Mouse (Mus musculus) splenic B cell, adult 2 months (primary cell): Measurements from ENCODE around the gene Nrbf2.

Experiments
- DNase-seq: peaks from one replicate; pipeline ENCODE4 v3.0.0-alpha.2; 2011; ENCODE audit warnings: low read depth, low spot score
- H3K27me3 ChIP-seq: 2 replicates; pipeline ENCODE4 v1.6.1; 2012; ENCODE audit warnings: mild to moderate bottlenecking, low read length, moderate library complexity, mixed read lengths; ENCODE audit not compliant: control insufficient read depth, poor library complexity, insufficient read depth, severe bottlenecking
- H3K36me3 ChIP-seq: 2 replicates; pipeline ENCODE4 v1.6.1; 2012; ENCODE audit warnings: mild to moderate bottlenecking, low read length, moderate library complexity, mixed read lengths; ENCODE audit not compliant: control insufficient read depth, poor library complexity, insufficient read depth, severe bottlenecking

The Nrbf2 gene

DNA sequence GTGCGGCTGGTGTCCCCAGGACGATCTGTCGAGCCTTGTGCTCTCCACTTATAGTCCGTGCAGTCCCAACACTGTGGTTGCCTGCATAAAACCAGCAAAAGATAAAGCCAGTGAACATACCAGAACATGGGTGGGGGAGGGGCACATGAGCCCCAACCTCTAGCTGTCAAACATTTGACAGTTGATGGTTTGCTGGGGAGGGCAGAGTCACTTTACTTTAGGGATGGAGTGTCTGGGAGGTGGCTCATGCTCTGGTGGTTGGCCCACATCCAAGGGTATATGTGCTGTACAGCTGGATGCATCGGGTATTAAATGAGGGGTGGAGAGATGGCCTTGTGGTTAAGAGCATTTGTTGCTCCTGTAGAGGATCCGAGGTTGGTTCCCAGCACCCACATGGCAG lies 15.9 kb upstream of the Nrbf2 start:
- Histone ChIP-seq H3K36me3 (no peaks in the 10 kb centered on the region), H3K27me3 (no peaks in the 10 kb centered on the region)
- DNase-seq, result no peak

DNA sequence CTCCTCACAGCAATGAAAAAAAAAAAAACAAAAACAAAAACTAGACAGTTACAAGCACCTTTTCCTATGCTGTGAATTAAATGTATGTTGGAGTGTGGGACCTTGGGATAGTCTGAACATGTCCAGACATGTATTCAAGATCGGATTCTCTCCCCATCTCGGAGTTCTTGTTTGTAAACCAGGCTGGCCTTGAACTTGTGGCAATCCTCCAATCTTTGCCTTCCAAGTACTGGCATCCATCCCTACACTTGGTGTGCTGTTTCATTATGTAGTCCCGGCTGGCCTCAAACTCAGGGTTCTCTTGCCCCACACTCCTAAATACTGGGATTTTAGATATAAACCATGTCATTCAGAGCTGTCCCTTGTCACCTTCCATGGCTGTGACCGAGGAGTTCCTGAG lies 14.2 kb upstream of the Nrbf2 start:
- no peak for DNase-seq
- Histone ChIP-seq H3K36me3 (no peaks in the 10 kb centered on the region), H3K27me3 (no peaks in the 10 kb centered on the region)

DNA sequence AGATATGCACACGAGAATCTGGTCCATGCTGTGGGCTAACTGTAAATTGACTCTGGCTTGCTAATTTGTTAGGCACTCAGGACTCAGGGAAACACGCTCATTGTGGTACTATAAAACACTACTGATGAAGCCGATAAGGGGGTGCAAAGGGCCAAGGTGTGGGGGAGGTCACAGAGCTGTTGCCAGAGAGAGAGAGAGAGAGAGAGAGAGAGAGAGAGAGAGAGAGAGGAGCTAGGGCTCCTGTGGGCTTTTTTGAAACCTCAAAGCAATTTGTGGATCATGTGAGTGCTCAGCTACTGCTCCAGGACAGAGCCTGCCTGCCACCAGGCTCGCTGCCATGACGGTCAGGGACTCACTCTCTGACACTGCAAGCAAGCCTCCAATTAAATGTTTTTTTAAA lies 13.8 kb upstream of the Nrbf2 start:
- no peak for DNase-seq
- Histone ChIP-seq H3K27me3 (no peaks in the 10 kb centered on the region), H3K36me3 (no peaks in the 10 kb centered on the region)

DNA sequence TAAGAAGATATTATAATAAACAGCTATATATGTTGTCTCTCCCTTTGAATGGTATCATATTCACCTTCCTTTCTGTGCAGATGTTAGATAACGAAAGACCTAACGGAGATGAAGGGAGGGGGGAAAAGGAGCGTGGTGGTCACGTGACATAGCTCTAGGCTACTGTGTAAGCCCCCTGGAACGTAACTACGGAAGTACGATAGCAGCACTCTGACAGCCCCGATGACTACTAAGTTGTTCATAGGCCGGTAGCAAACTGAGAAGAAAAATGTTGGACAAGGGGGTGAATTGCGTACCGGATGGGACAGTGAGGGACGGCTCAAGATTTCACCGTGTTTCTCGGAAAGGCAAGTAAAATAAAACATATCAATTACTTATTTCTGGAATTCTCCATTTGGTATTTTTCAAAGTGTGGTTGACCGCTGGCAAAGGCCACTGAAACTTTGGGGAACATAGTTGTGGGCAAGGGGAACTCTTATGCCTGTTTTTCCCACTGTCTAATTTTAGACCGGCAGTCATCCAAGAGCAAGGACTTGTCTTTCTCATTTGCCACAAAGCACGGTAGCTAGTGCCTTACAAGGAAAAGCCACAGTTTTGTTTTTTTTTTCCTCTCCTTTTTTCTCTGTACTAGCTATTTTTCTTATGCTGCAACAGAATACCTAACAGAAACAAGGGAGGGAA lies 12.2 kb upstream of the Nrbf2 start:
- no peak for DNase-seq
- Histone ChIP-seq H3K27me3 (no peaks in the 10 kb centered on the region), H3K36me3 (no peaks in the 10 kb centered on the region)

DNA sequence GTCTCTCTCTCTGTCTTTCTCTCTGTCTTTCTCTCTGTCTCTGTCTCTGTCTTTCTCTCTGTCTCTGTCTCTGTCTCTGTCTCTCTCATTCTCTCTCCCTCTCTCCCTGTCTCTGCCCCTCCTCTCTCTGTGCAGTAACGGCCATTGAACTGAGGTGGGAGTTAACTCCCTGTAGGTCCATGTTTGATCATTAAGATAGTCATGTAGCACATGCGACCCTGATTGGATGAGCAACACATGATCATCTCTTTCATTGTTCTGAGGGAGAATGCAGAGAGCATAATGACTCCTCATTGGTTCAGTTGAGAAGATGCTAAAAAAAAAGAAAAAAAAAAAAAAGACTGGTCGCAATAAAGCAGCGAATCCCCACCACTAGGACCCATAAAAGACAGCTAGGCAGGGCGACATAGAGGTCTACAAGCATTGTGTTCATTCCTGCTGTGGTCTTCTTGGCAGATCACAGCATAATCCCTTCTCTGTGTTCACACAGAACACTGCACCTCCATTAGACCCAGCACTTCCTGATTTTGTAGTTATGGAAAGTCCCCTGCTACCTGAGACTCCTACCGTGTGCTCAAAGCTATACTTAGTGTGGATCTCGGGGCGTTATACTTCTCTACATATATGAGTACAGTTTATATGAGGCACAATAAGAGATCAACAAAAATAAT lies 11.5 kb upstream of the Nrbf2 start:
- no peaks in the 10 kb centered on the region for H3K27me3 ChIP-seq
- no peaks in the 10 kb centered on the region for H3K36me3 ChIP-seq
- peak; percentile 72 for DNase-seq

DNA sequence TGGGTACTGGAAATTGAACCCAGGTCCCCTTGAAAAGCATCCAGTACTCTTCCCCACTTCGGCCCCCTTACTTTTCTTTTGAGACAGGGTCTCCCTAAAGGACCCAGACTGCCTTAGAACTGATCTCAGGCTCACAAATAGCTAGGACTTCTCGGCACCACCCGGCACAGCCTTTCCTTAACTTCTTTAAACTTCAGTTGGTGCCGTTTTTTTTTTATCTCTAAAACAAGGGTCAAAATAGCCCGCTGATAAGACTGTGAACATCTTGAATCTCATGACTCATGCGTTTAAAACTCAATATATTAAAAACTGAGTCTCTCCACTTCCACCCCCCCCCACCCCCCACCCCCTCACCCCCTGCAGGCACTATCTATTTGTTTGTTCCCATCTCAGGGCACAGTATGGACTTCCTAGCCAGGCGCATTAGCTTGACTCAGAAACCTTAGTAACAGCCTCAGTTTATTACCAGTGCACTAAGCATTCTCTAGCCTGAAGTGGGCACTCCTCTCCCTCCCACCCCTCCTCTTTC lies 10.9 kb upstream of the Nrbf2 start:
- H3K27me3 ChIP-seq, result no peaks in the 10 kb centered on the region
- no peaks in the 10 kb centered on the region for H3K36me3 ChIP-seq
- DNase-seq, result no peak

DNA sequence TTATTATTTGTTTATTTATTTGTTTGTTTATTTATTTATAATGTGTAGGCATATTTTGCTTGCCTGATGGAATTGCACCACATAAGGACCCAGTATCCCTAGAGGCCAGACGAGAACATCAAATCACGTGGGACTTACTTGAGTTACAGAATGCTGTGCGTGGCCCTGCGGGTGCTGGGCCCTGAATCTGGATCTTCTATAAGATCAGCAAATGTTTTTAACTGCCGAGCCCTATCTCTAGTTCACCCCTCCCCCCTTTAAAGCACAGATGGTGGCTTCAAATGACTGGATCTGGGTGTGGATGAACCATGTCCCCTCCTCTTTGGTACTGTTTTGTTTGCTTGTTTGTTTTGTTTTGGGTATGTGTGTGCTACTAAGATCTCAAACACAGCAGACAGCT lies 10.2 kb upstream of the Nrbf2 start:
- H3K36me3 ChIP-seq, result no peaks in the 10 kb centered on the region
- DNase-seq, result no peak
- H3K27me3 ChIP-seq, result no peaks in the 10 kb centered on the region

DNA sequence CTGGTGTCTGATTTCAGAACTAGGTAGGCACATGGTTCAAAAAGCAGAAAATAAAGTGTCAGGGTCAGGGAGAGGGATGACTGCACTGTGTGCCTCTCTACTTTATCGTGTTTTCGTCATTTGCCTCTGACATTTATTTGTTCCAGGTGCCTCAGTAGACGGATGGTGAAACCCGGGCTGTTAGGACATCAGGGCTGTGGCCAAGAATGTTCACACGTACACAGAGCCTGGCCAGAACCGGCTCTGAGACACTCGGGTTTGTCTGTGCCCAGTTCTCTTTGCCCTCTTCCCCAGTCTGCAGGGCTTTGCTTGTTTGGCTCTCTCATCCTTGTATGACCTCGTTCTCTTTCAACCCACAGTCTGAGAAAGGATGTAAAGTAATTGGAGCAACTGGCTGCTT lies 6.0 kb upstream of the Nrbf2 start:
- Histone ChIP-seq H3K27me3 (no peaks in the 10 kb centered on the region), H3K36me3 (no peaks in the 10 kb centered on the region)
- no peak for DNase-seq

DNA sequence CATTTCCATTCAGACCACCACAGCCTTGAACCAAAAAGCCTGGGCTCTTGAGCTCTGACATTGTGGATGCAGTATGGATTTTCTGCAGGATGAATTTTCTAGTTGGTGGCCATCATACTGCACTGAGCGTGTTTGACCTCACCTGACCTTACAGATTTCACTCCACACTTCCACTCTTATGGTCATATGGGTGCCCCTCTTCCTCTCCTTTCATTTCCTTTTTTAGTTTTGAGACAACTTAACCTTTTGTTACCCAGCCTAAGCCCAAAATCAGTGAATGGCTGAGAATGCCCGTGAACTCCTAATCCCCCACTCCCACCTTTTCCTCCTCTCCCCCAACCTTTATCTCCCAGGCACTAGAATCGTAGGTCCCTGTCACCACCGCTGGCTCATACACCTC lies 5.5 kb upstream of the Nrbf2 start:
- Histone ChIP-seq H3K27me3 (no peaks in the 10 kb centered on the region), H3K36me3 (no peaks in the 10 kb centered on the region)
- peak; percentile 30 for DNase-seq

DNA sequence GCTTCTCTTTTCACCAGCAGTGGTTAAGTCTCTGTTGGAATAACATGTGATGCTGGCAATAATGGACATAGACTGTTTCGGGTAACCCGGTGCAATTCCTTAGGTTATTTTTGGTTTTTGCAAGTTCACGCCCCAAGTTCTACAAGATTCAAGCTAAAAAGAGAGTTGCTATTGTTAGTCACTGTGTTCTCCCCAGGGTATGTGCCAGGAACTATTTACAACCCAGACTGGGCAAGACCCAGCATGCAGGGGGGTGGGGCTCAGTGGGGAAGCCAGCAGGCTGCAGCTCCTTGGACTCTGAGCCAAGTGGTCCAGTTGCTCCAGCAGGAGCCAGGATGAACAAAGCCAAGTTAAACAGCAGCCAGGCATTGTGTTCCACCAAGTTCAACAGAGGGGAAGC lies 2.8 kb upstream of the Nrbf2 start:
- DNase-seq, result no peak
- H3K36me3 ChIP-seq, result no peaks in the 10 kb centered on the region
- no peaks in the 10 kb centered on the region for H3K27me3 ChIP-seq

DNA sequence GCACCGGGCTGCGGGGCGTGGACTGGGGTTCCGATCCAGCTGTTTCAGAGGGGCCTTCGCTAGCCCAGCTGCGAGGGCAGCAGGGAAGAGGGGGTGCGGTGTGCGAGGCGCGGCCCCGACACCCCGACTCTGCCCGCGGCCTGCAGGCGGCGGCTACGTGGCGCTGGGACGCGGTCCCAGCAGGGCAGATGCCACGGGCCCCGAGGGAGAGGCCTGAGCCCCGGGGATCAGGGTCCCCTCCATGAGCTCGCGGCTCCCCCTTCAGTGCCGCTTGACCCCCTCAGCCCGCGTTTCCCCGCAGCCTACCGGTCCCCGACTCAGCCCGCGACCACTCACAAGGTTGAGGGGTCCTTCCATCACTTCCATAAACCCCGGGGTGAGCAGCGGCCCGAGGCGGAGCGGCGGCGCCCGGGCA lies 337 bp downstream of the Nrbf2 start:
- Histone ChIP-seq H3K36me3 (no peaks in the 10 kb centered on the region), H3K27me3 (no peaks in the 10 kb centered on the region)
- DNase-seq, result peak; percentile 58

DNA sequence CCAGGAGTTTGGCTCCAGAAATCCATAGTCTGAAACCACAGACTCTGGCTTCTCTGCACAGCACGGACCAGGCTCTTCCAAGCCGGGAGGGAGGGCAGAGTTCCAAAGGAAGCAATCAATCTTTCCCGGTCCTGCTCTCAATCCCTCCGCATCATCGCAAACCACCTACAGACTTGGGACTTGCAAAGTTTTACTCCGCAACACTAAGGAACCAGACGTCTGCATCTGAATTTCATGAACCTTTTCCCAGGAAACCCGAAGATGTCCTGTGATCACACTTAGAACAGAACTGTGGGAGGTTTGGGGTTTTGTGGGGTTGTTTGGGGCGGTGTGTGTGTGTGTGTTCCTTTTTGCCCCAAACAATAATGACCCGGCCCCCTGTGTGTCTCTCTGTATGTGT lies 794 bp downstream of the Nrbf2 start:
- no peaks in the 10 kb centered on the region for H3K27me3 ChIP-seq
- H3K36me3 ChIP-seq, result no peaks in the 10 kb centered on the region
- no peak for DNase-seq

DNA sequence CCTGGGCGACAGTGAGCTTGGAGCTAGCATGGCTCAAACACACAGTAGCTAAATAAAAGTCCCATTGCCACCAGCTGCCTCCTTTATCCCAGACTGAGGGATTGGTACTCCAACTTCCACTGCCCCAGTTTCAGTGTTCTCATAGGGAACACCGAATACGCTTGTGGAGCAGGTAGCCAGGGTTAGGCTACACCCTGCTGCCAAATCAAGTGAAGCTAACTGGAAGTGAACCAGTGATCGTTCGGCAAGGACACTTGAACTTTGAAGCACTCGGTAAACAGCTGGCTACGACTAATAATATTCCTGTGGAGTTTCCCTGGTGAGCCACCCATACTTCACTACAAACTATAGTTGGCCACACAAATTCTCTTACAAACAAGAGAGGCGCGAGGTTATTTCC lies 1.6 kb downstream of the Nrbf2 start:
- H3K36me3 ChIP-seq, result no peaks in the 10 kb centered on the region
- H3K27me3 ChIP-seq, result no peaks in the 10 kb centered on the region
- no peak for DNase-seq

DNA sequence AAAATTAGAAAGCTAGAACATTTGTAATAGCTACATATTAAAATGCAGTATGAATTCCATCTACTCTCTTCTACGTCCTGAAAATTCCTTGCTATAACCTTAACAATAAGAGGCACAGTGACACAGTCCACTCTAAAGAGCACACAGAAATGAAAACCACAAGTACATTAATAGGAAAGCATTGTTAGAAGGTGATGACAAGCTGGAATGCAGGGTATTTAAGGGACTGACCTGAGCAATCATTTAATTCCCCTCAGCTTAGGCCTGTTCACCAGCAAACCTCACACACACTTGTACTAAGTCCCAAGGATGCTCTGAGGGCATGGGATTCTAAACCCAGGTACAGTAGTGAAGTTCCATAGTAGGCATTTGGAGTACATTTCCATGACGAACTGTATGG lies 2.6 kb downstream of the Nrbf2 start:
- H3K36me3 ChIP-seq, result no peaks in the 10 kb centered on the region
- no peak for DNase-seq
- H3K27me3 ChIP-seq, result no peaks in the 10 kb centered on the region

DNA sequence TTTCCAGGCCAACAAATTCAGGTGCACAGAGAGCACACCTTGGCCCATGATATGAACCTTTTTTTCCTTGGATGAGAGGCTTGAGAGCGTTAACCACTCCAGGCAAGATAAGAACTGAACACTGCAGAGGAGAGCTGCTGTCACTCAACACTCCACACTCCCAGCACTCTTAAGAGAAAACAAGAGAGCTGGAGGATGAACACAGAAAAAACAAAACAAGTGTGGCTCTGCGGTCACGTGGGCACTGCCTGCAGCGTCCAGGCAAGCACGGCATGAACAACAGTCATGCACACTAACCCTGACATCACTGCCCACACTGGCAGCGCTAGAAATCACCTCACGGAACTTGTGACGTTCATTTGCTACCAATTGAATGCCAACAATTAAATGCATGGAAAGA lies 3.3 kb downstream of the Nrbf2 start:
- H3K36me3 ChIP-seq, result no peaks in the 10 kb centered on the region
- DNase-seq, result no peak
- no peaks in the 10 kb centered on the region for H3K27me3 ChIP-seq

DNA sequence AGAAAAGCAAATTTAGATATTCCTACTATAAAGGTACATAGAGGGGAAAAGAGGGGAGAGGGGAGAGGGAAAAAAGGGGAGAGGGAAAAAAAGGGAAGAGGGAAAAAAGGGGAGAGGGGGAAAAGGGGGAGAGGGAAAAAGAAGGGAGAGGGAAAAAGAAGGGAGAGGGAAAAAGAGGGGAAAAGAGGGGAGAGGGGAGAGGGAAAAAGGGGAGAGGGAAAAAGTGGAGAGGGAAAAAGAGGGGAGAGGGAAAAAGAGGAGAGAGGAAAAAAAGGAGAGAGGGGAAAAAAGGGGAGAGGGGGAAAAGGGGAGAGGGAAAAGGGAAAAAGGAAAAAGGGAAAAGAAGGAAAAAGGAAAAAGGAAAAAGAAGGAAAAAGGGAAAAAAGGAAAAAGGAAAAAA lies 9.2 kb downstream of the Nrbf2 start:
- DNase-seq, result no peak
- Histone ChIP-seq H3K27me3 (no peaks in the 10 kb centered on the region), H3K36me3 (peaks cover 7% of the 10 kb centered on the region; the same call in 1 of the 2 replicates)
